Mouse (Mus musculus): Measurements from ENCODE around the gene Klf12. TPM values are rescaled to one million over a fixed set of nuclear protein-coding genes. Genes with fewer than 3 reads are reported as not detected.
A peak's percentile ranks its signal among the peaks of the same experiment; 100 is the strongest.
"Not testable (repeated sequence)": the region's sequence is repeated elsewhere in the genome, so short reads cannot be mapped to it uniquely, and the experiment has no call there.

Gene Klf12
- total RNA-seq, 2 experiments from 2014 or later: 40.2 to 41.2 TPM

DNA sequence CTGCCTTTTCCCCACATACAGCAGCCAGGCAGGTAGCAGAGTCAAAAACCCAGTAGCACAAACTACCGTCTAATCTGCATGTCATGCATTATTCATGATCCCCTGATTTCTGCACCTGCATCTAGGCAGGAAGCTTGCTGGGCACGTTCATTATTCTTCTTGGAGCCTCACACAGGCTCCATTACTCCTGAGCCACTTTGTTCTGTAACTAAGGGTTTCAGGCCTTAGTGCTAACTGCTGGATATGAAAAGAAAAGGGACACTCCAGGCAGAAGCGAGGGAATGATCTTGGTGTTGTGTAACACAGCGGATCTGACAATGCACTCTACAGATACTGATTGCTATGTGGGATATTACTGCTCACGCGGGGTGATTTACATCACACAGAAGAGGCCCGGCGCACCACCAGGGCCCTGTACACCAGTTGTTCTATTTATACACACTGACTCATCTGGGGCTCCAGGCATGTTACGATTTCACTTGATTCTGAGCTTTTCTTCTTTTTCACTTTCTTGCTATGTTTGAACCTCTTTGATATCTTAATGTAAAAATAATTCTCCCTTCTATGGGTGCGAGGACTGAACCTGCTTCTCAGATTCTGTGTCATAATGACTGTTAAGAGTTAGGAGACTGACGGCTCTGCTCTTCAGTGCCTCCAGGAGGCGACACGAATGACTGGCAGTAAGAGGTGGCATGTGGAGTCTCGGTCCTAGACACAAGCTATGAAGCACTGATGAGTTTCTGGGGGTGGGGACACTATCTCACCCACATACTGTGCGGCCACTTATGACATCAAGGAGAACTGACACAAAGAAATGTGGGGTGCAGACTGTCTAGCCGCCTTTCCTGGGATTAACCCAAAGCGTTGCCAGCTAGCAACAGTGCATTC, 340.0 kb downstream of the Klf12 start:
- DNase-seq (ENCODE audit: extremely low spot score in 1 of 2, low spot score in 2 of 2): peak in 1 of 2 experiments; percentile 28
- intact Hi-C loops (cut with DNase I): no loop called here

DNA sequence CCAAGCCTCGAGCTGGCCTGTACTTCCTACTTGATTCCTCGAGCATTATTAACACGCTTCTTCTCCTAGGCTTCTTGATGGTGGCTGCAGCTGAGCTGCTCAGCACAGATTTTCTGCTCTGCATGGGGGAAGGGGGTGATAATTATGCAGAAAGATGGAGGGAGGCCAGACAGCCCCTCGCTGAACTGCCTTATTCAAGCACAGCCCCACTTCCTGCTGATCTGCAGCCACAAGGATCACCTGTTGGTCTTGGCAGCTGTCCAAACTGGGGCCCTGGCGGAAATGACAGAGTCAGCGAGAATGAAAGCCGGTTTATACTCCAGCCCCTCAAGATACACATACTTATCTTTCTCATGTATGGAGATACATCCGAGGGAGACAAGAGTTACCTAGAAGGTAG, 341.3 kb downstream of the Klf12 start:
- DNase-seq (ENCODE audit: extremely low spot score in 1 of 2, low spot score in 2 of 2): peak; percentile 64 to 89
- intact Hi-C loops (cut with DNase I): no loop called here

DNA sequence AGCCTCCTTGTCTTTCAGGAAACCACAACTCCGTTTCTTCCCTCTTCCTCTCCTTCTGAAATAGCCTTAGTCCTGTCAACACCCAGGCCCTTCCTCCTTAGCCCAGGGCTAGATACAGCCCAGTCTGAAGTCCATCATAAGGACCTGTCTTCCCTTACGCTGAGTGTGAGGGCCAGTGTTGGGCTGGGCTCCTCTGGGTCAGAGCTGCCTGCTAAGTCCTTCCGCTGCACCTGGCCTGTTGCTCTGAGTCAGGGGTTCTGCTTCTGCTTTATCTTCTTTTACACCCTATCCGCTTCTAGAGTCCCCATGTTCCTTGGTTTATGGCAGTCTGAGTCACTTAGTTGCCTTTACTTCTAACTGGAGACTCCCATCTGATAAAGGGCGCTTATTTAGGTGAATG, 351.0 kb downstream of the Klf12 start:
- intact Hi-C loops (cut with DNase I): loop anchor here (5.0 to 10.0 kb wide), 5 partner anchors 349 to 1491 kb away; partner anchors contain the start of gene Klf12
- DNase-seq (ENCODE audit: extremely low spot score in 1 of 2, low spot score in 2 of 2): no peak

DNA sequence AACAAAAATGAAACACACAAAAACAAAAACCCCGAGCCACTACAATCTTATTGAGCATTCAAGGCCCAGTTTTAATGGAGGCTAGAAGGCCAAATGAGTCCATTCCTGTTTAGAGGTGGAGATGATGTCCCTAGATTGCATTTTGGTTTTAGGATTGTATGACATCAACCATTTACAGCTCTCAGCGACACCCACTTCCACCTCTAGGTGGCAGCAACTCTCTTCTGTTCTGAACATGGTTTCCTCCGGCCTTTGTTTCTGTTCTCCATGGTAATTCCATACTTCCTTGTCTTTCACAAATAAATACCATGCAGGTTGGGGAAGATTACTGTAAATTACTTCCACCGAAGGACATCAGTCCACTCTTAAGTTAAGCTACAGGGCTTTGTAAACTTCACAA, 352.6 kb downstream of the Klf12 start:
- intact Hi-C loops (cut with DNase I): loop anchor here (5.0 to 10.0 kb wide), 5 partner anchors 350 to 1493 kb away; partner anchors contain the start of gene Klf12
- DNase-seq (ENCODE audit: extremely low spot score in 1 of 2, low spot score in 2 of 2): peak; percentile 75 to 82

DNA sequence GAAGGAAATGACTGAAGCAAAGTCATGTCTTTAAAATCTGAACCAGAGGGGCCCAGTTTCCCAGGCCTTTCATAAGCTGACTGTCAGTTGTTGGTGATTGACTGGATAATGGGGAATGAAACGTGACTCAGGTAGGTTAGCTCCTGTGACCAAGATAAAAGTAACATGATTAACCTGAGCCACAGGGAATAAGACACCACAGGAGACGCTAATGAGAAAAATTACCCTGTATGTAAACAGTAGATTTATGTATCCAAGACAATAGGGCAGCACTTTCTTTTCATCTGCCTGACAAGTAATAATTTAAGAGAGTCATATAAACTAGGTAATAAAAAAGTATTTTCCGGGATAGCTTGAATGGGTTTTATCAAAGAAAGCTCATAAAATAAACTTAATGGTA, 372.6 kb downstream of the Klf12 start:
- intact Hi-C loops (cut with DNase I): no loop called here
- DNase-seq (ENCODE audit: extremely low spot score in 1 of 2, low spot score in 2 of 2): no peak

- no peak for DNase-seq (ENCODE audit: extremely low spot score in 1 of 2, low spot score in 2 of 2)
- intact Hi-C loops (cut with DNase I): no loop called here
These were observed 373.6 kb downstream of the Klf12 start for GRCm38 (mm10) chr14:99910876-99911275.

DNA sequence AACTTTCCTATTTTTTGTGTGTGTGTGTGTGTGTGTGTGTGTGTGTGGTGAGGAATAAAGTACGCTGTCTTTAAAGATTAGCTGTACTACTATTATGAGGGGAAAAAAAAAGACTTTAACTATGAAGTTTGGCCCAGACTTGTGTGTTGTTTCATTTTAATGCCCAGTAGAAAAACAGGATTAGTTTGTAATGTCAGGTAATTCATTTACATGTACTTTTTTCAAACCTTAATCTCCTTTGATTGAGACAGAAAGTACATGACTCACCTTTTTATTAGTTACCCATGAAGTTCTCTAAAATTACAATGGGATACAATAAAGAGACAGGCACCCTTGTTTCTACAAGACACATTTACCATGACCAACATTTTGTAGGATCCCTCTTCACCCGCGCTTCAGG, 383.6 kb downstream of the Klf12 start:
- intact Hi-C loops (cut with DNase I): no loop called here
- no peak for DNase-seq (ENCODE audit: extremely low spot score in 1 of 2, low spot score in 2 of 2)

DNA sequence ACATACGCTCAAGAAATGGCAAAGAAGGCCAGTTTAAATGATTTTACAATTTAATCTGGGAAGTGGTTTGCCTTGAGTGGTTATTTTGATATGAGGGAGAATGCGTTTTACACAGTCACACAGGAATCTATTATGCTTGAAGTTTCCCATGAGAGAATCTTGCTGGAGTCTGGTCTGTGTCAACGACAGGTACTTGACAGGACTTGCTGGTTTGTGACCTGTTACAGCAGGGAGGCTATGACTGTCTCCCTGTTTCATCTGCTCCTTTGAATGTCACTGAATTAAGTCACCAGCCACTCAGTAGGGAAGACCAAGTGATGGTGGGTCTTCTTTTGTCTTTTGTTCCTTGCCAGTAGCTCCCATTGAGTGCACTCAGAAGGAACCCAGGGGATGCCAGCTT, 385.6 kb downstream of the Klf12 start:
- intact Hi-C loops (cut with DNase I): loop anchor here (5.0 kb wide), 1 partner anchor 602 kb away; the partner anchor contains the start of gene Klf5
- DNase-seq (ENCODE audit: extremely low spot score in 1 of 2, low spot score in 2 of 2): no peak

- peak; percentile 65 to 76 for DNase-seq (ENCODE audit: extremely low spot score in 1 of 2, low spot score in 2 of 2)
- intact Hi-C loops (cut with DNase I): loop anchor here (1.0 to 5.0 kb wide), 2 partner anchors 598 to 753 kb away; partner anchors contain the start of gene Klf5
These were observed 389.6 kb downstream of the Klf12 start for GRCm38 (mm10) chr14:99894708-99895383.

DNA sequence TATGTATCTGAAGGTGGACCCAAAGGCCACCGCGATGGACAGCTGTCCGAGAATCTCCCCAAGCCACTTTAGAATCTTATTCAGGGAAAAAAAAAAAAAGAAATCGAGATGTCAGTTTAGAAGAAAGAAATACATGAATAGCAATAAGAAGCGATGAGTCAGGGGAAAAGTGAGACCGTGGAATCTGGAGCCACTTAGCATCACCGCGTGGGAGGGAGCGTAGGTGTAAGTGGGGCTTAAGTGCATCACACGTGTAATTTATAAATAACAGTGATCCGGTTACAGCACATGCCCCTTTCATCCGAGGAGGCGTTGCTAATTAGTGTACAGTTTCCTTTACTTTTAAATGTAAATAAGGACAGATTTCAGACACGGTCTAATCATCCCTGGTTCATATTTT, 390.4 kb downstream of the Klf12 start:
- DNase-seq (ENCODE audit: extremely low spot score in 1 of 2, low spot score in 2 of 2): peak in 1 of 2 experiments; percentile 29
- intact Hi-C loops (cut with DNase I): loop anchor here (1.0 kb wide), 1 partner anchor 752 kb away; no protein-coding TSS in a partner anchor

DNA sequence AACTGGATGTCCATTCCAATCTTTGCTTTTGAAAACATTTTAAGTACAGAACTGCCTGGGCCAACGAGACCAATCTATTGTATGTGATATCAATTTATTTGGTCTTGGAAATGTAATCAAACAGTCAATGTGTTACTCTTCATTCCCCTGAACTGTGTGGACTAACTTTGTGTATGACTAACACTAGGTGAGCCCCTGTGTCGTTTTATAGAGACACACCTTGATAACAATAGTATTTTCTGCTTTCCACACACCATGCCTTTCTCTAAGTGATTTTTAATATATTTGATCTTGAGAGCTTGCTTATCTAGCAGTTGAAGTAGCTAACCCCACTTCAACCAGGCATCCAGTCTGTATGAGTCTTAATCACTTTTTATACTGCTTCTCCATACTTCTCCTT, 398.0 kb downstream of the Klf12 start:
- intact Hi-C loops (cut with DNase I): no loop called here
- DNase-seq (ENCODE audit: extremely low spot score in 1 of 2, low spot score in 2 of 2): no peak

- no peak for DNase-seq (ENCODE audit: extremely low spot score in 1 of 2, low spot score in 2 of 2)
These were observed 398.9 kb downstream of the Klf12 start for GRCm38 (mm10) chr14:99885562-99885961.

GRCm38 (mm10) chr14:99885128-99885527, 399.4 kb downstream of the Klf12 start:
- no peak for DNase-seq (ENCODE audit: extremely low spot score in 1 of 2, low spot score in 2 of 2)
- intact Hi-C loops (cut with DNase I): no loop called here

More at GRCm38 (mm10) chr14:99885562-99885961, 398.9 kb downstream of the Klf12 start:
- intact Hi-C loops (cut with DNase I): no loop called here

DNA sequence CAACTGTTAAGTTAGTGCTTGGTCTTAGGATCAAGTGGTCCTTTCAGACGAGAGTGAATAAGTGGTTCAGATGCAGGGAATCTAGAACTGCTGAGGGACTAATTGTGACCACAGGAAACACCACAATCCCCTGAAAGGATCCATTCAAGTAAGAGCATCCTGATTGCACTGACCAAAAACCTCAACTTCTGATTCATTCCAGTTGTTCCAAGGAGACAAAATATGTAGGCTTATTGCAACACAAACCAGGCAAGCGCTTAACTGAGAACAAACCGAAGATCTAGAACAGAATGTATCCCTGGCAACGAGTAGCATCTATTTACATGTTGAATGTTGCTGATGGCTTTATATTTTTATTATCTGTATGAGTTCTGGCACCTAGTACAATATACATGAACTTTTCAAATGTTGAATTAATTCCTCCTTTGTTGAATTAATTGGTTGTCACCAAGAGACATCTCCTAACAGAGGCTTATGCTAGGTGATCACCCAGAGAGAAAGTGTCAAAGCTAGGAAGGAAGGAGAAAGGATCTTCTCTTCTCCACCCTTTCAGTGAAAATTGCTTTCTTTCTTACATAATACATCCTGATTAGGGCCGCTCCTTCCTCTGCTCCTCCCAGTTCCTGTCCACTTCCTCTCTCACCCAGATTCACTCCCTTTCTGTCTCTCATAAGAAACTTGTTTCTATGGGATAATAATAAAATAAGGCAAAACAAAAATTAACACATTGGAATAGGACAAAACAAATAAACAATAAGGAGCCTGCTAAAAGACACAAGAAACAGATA, 407.5 kb downstream of the Klf12 start:
- intact Hi-C loops (cut with DNase I): no loop called here
- no peak for DNase-seq (ENCODE audit: extremely low spot score in 1 of 2, low spot score in 2 of 2)

DNA sequence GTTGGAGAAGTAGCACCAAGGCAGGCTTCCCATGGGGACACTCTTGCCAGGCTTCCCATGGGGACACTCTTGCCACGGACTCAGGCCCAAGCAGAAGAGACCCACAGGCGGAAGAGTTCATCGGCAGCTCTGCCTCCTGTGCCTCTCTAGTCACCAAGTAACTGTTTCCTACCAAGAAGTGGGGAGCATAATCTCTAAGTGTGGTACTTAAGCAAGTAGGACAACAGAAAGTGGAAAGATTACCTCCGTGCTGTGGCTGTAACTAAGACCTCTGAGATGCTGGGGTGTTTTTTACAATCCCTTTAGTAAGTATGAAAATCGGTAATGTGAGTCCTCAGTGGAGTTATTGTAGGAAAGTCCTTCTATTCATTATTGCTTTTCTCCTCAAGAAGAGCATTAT, 410.8 kb downstream of the Klf12 start:
- DNase-seq (ENCODE audit: extremely low spot score in 1 of 2, low spot score in 2 of 2): no peak
- intact Hi-C loops (cut with DNase I): no loop called here

- no peak for DNase-seq (ENCODE audit: extremely low spot score in 1 of 2, low spot score in 2 of 2)
- intact Hi-C loops (cut with DNase I): no loop called here
These were observed 428.1 kb downstream of the Klf12 start for GRCm38 (mm10) chr14:99856158-99857011.

- DNase-seq (ENCODE audit: extremely low spot score in 1 of 2, low spot score in 2 of 2); intact Hi-C loops (cut with DNase I): not testable (repeated sequence)
These were observed 430.0 kb downstream of the Klf12 start for GRCm38 (mm10) chr14:99854467-99854807.

DNA sequence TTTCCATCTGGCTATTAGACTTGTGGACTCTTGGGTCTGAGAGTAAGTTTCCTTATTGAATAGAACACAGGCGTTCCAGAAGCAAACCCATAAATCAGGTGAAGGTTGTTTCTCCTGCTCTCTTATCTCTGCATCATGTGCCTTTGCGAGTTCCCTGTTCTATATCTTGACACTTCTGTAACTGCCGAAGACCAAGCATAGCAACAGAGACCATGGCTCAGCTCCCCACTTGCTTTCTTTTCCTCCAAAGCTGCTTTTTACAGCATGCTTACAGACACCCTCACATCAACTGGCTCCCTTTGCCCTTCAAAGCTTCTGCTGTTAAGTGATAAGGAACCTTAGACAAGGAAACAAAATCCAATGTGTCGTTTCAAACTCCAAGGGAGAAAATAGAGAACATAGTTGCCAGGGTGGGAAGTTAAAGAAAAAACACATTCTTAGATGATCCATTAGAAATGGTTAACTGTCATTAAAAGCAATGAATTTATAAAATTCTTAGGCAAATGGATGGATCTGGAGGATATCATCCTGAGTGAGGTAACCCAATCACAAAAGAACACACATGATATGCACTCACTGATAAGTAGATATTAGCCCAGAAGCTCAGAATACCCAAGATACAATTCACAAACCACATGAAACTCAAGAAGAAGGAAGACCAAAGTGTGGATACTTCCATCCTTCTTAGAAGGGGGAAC, 430.6 kb downstream of the Klf12 start:
- DNase-seq (ENCODE audit: extremely low spot score in 1 of 2, low spot score in 2 of 2); intact Hi-C loops (cut with DNase I): not testable (repeated sequence)
